Mouse (Mus musculus) ovary, postnatal 10 days (tissue): Measurements from ENCODE around the gene Klk1b11.
"Not testable (repeated sequence)": the region's sequence is repeated elsewhere in the genome, so short reads cannot be mapped to it uniquely, and the experiment has no call there.

Source experiments
- DNase-seq: peaks from one replicate; pipeline ENCODE4 v3.0.0; 2022; ENCODE audit warnings: low spot score

Gene Klk1b11

GRCm38 (mm10) chr7:43995577-43995976, at the start of gene Klk1b11:
TSS of gene Klk1b11 (plus strand) at chr7:43995877.
- not testable (repeated sequence) for DNase-seq

GRCm38 (mm10) chr7:43950364-43950763, 45.3 kb upstream of the Klk1b11 start, which contains the start of gene Klk1b8:
TSS of gene Klk1b8 (plus strand) at chr7:43950664.
- DNase-seq = no peak

GRCm38 (mm10) chr7:43952703-43953102, 43.0 kb upstream of the Klk1b11 start:
- DNase-seq = no peak

- no peak for DNase-seq
Observed at GRCm38 (mm10) chr7:43966451-43966850, 29.2 kb upstream of the Klk1b11 start, which contains the start of gene Klk1b1. TSS of gene Klk1b1 (plus strand) at chr7:43966751.

DNA sequence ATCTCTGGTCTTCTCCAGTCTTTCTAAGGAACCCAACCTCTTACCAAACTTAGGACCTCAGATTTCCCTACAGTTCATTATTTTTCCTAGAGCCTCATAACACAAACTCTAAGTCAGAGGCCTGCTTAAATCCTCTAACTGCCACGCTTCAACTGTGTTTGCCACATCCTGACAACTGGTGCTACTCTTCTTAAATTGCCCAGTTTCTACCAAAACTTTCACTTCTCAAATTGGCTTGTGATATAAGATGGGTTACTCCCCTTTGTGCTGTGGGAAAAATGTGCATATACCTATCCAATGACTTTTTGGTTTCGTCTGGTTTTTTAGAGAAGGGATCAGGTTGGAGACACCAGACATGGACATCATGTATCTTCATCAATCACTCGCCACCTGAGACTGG, 28.6 kb upstream of the Klk1b11 start:
- DNase-seq = no peak

DNA sequence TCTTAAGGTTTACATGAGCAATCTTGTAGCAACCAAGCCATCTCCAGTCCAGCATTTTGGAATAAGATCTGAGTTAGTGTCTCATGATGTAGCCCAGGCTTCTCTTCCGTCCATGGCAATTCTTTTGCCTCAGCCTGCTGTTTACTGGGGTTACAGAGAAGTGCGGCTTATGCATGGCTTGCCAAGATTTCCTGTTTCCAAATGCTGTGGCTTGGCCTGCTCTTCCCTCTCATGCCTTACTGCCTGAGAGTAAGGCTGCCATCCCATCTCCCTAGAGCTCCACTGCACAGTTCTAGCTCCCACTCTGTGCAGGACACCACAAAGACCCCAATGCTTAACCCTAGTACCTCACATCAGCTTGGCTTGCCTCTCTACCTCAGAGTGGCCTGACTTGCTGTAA, 28.1 kb upstream of the Klk1b11 start:
- DNase-seq = no peak

GRCm38 (mm10) chr7:43975761-43976160, 19.9 kb upstream of the Klk1b11 start, which contains the start of gene Klk1b9:
TSS of gene Klk1b9 (plus strand) at chr7:43976061.
- DNase-seq = not testable (repeated sequence)

GRCm38 (mm10) chr7:43985657-43986056, 10.0 kb upstream of the Klk1b11 start:
- no peak for DNase-seq

- not testable (repeated sequence) for DNase-seq
Observed at GRCm38 (mm10) chr7:43994821-43995220, 856 bp upstream of the Klk1b11 start.

DNA sequence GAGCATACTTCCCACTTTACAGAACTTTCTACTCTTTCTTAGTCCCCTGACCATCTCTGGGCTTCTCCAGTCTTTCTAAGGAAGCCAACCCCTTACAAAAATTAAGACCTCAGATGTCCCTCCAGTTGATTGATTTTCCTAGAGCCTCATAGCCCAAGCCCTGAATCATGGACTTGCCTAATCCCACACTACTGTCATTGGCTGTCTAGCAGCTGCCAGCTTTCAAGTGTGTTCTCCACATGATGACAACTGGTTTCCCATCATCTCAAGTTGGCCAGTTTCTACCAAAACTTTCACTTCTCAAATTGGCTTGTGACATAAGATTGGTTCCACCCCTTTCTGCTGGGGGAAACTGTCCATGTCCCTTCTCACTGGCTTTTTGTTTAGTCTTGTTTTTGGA, 9.2 kb downstream of the Klk1b11 start:
- no peak for DNase-seq

- DNase-seq = not testable (repeated sequence)
Observed at GRCm38 (mm10) chr7:44011868-44012267, 16.2 kb downstream of the Klk1b11 start, which contains the start of gene Klk1b26. TSS of gene Klk1b26 (plus strand) at chr7:44012168.

GRCm38 (mm10) chr7:44014666-44015065, 19.0 kb downstream of the Klk1b11 start:
- not testable (repeated sequence) for DNase-seq

DNA sequence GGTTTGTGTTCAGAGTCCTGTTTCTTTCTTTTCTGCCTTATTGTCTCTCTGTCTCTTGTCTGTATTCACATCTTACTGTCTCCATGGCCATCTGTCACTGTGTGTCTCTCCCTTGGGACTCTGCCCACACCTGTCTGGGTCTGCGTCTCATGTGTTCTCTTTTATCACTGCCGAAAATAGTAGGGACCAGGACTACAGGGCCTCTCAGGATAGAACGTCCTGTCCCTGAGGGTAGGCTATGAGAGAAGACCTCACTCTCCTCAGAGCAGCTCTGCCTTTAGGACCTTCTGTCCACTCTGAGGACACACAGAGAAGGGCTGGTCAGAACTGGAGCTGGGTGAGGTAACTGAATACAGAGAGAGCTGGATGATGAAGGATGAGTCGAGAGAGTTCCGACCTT, 19.4 kb downstream of the Klk1b11 start:
- no peak for DNase-seq
